Mouse (Mus musculus) bone marrow, adult 2 months (tissue): ENCODE measurements around the gene Abhd10.

ENCODE experiments used
- CTCF ChIP-seq: fragments of 200-500 bp; IDR thresholded peaks from 2 replicates; pipeline ENCODE4 v1.5.1; 2011; ENCODE audit warnings: low read length, control low read depth; ENCODE audit not compliant: control insufficient read depth, insufficient read depth
- POLR2A ChIP-seq: fragments of 200-500 bp; IDR thresholded peaks from 2 replicates; pipeline ENCODE4 v1.6.1; 2011; ENCODE audit warnings: low read depth, mild to moderate bottlenecking, control low read depth, low read length, borderline replicate concordance; ENCODE audit not compliant: control insufficient read depth

DNA sequence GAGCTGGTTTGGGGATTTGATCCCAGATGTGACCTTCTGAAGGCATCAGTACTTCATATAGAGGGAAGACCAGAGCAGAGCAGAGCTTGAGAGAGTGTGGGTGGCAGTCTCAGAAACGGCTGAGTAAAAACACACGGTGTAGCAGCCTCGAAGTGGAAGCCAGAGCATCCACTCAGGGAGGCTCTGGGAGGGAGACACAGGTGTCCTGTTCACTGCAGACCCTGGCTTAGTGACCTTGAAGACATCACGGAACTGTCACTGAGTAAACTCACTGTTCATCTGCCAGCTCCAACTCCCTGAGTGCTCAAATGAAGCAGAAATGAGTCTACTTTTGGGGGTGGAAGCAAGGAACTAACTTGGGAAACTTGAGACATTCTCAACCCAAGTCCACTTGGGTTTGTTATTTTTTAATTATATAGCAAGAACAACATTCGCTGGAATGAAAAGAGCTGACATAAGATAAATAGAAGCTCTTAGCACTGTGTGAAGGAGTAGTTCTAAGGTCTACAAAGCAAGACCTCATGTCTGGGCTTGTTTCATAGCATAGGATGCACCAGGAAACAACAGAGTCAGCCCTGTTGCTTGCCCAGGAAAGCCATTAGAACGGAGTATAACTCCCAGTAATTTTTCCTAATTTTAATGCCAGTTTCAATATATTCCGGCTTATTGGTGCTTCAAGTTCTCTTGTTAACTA is 23.2 kb upstream of the Abhd10 start:
- TF ChIP-seq CTCF: no peak
- TF ChIP-seq POLR2A: no peak
